Mouse (Mus musculus): ENCODE data around the gene Dynlt1b. TPM values are rescaled to one million over a fixed set of nuclear protein-coding genes. Genes with fewer than 3 reads are reported as not detected.

Gene Dynlt1b
- 22.7 TPM for polyA plus RNA-seq (2015; fragmentation: Illumina TruSeq; extraction: RNeasy Lipid Tissue Mini Kit (QIAGEN cat#74804); ENCODE audit: insufficient read depth, low read depth, low replicate concordance)

GRCm38 (mm10) chr17:6429945-6430344, at the start of gene Dynlt1b:
Dynlt1b (plus strand) TSS chr17:6430112.

Other genes starting within 250 kb of the Dynlt1b start
- 5.2 TPM for gene Tmem181a, start 173.3 kb upstream of the Dynlt1b start, polyA plus RNA-seq (2015; fragmentation: Illumina TruSeq; extraction: RNeasy Lipid Tissue Mini Kit (QIAGEN cat#74804); ENCODE audit: insufficient read depth, low read depth, low replicate concordance)
- gene Dynlt1a, start 112.6 kb upstream of the Dynlt1b start, polyA plus RNA-seq (2015; fragmentation: Illumina TruSeq; extraction: RNeasy Lipid Tissue Mini Kit (QIAGEN cat#74804); ENCODE audit: insufficient read depth, low read depth, low replicate concordance): 0.66 TPM
- 5.9 TPM for gene Dynlt1c, start 171.6 kb downstream of the Dynlt1b start, polyA plus RNA-seq (2015; fragmentation: Illumina TruSeq; extraction: RNeasy Lipid Tissue Mini Kit (QIAGEN cat#74804); ENCODE audit: insufficient read depth, low read depth, low replicate concordance)
- 14.3 TPM for gene Dynlt1f, start 225.8 kb downstream of the Dynlt1b start, polyA plus RNA-seq (2015; fragmentation: Illumina TruSeq; extraction: RNeasy Lipid Tissue Mini Kit (QIAGEN cat#74804); ENCODE audit: insufficient read depth, low read depth, low replicate concordance)
- gene Sytl3, start 229.0 kb downstream of the Dynlt1b start, polyA plus RNA-seq (2015; fragmentation: Illumina TruSeq; extraction: RNeasy Lipid Tissue Mini Kit (QIAGEN cat#74804); ENCODE audit: insufficient read depth, low read depth, low replicate concordance): not detected